Mouse (Mus musculus) stomach, embryonic 15.5 days (tissue): ENCODE measurements around the gene Mindy4. TPM values are rescaled to one million over a fixed set of nuclear protein-coding genes. Genes with fewer than 3 reads are reported as not detected.
A peak's percentile ranks its signal among the peaks of the same experiment; 100 is the strongest.

Source experiments
- ATAC-seq: fragments of 200-750 bp; cut with Nextera tagmentation; 2 replicates; pipeline ENCODE4 v1.8.0; 2017; ENCODE audit warnings: low read depth, moderate number of reproducible peaks, moderate TSS enrichment; ENCODE audit not compliant: insufficient read depth, low FRiP score
- H3K27ac ChIP-seq: fragments of 300-500 bp; sonication (generic); 2 replicates; pipeline ENCODE4 v1.5.1; 2015; ENCODE audit warnings: mild to moderate bottlenecking, inconsistent platforms
- H3K27me3 ChIP-seq: fragments of 300-500 bp; sonication (generic); replicated peaks from 2 replicates; pipeline ENCODE4 v1.6.1; 2015; ENCODE audit warnings: inconsistent platforms
- H3K36me3 ChIP-seq: fragments of 300-500 bp; sonication (generic); 2 replicates; pipeline ENCODE4 v1.6.1; 2015; ENCODE audit warnings: inconsistent platforms
- H3K4me1 ChIP-seq: fragments of 300-500 bp; sonication (generic); 2 replicates; pipeline ENCODE4 v1.6.1; 2015; ENCODE audit warnings: inconsistent platforms
- H3K4me2 ChIP-seq: fragments of 300-500 bp; sonication (generic); 2 replicates; pipeline ENCODE4 v1.6.1; 2015; ENCODE audit warnings: mild to moderate bottlenecking, inconsistent platforms
- H3K4me3 ChIP-seq: fragments of 300-500 bp; sonication (generic); replicated peaks from 2 replicates; pipeline ENCODE4 v1.5.1; 2015; ENCODE audit warnings: inconsistent platforms
- H3K9ac ChIP-seq: fragments of 300-500 bp; sonication (generic); 2 replicates; pipeline ENCODE4 v1.6.1; 2015; ENCODE audit warnings: inconsistent platforms
- H3K9me3 ChIP-seq: fragments of 300-500 bp; sonication (generic); 2 replicates; pipeline ENCODE4 v1.6.1; 2016; ENCODE audit warnings: inconsistent platforms
- WGBS: fragments of 180-500 bp; shearing (Covaris S2); methylation state at CpG from one replicate; pipeline ENCODE4 v1.1.7; 2015; 5-methylcytosine and 5-hydroxymethylcytosine counted together
- polyA plus RNA-seq: library from polyadenylated mRNA; unstranded; fragments of >200 nt; fragmentation: Nextera tagmentation; extraction: Ambion mirVana; gene quantifications from 2 replicates; pipeline ENCODE4 v1.2.1, GENCODE M21; 2015

Gene Mindy4
- polyA plus RNA-seq, 1 experiment from 2014 or later: 8.7 TPM

DNA sequence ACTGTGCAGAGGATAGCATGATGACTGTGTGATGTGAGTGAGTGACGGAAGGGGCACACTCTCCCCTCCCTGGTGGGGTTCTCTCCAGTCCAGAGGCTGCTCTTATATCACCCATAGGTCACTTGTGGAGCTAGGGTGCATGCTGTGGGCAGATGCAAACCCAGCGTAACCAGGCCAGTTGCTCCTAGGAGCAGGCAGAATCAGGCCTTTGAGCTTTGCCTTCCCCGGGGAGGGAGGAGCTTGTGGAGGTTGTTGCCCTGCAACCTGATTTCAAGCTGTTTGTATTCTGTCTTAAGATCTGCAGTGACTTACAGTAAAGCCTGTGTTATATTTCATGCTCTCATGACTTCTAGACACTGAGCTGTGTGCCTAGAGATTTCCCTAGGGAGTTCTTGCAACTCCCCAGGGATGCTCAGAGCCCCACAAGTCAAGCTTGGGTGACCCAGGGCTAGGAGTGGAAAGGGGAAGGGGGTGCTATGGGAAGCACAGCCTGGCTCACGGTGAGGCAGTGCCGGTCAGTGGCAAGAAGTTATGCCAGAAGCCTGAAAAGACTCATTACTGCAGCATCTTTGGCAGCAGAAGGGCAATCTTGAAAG, 84.9 kb downstream of the Mindy4 start:
- 81% methylated on average over 5 of the region's 5 CpGs for WGBS
- no peak overlapping the region for H3K9ac ChIP-seq
- no peak overlapping the region for H3K27ac ChIP-seq
- no peak overlapping the region for H3K4me2 ChIP-seq
- no peaks in the 10 kb centered on the region for H3K27me3 ChIP-seq
- no peaks in the 10 kb centered on the region for H3K4me1 ChIP-seq
- no peak overlapping the region for H3K4me3 ChIP-seq
- ATAC-seq: no peak
- H3K36me3 ChIP-seq: no peaks in the 10 kb centered on the region
- no peaks in the 10 kb centered on the region for H3K9me3 ChIP-seq

DNA sequence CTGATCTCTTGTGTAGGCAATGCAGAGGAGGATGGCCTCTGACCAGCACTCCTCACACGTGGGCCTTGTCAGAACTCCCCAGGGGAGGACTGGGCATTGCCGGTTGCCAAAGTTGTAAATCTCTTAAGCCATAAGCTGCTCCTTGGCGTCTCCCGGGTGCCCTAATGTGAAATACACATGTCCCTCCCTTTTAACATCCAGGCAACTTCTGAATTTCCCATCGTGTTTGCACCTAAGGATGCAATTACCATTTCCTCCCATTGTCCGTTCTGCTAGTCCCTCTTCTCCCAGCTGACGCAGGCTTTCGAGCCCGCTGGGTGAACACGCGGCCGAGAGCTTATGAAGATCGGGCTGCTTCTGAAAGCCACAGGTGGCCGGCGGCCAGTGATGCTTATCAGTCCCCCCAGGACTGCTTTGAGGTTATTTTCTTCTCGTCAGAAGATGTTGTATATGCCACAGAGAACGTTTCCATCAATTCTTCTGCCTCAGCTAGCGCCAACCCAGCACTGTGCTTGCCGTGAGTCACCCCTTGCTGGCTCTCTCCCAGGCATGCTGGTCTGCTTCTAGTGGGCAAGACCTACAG, 91.5 kb downstream of the Mindy4 start:
- WGBS: 58% methylated on average over 19 of the region's 19 CpGs
- no peak overlapping the region for H3K4me2 ChIP-seq
- no peaks in the 10 kb centered on the region for H3K27me3 ChIP-seq
- H3K9ac ChIP-seq: no peak overlapping the region
- H3K4me3 ChIP-seq: no peak overlapping the region
- no peaks in the 10 kb centered on the region; the same call in 1 of the 2 replicates for H3K36me3 ChIP-seq
- ATAC-seq: no peak
- H3K27ac ChIP-seq: no peak overlapping the region
- no peaks in the 10 kb centered on the region for H3K9me3 ChIP-seq
- no peaks in the 10 kb centered on the region for H3K4me1 ChIP-seq

DNA sequence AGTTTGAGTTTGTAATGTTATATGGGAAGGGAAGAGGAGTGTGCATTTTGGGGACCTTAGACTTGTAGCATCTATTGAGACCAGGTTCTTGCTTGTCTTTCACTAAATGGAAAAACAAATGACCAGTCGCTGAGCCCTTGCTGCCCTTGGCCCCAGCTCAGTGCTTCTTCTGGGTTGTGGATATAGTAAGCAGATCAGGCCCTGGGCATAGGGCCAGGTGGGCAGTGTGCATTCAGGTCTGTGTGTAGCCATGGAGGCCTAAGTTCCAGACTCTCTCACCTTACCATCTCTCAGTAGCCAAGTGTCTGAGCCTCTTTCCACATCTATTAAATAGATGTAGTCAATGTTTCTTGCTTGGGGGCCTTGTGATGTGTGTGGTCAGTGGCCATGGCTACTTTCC, 92.1 kb downstream of the Mindy4 start:
- no peak overlapping the region for H3K4me2 ChIP-seq
- H3K4me3 ChIP-seq: no peak overlapping the region
- no peaks in the 10 kb centered on the region; the same call in 1 of the 2 replicates for H3K36me3 ChIP-seq
- no peaks in the 10 kb centered on the region for H3K9me3 ChIP-seq
- 77% methylated on average over 1 of the region's 1 CpGs for WGBS
- ATAC-seq: no peak
- H3K4me1 ChIP-seq: no peaks in the 10 kb centered on the region
- H3K27ac ChIP-seq: no peak overlapping the region
- H3K27me3 ChIP-seq: no peaks in the 10 kb centered on the region
- H3K9ac ChIP-seq: no peak overlapping the region

DNA sequence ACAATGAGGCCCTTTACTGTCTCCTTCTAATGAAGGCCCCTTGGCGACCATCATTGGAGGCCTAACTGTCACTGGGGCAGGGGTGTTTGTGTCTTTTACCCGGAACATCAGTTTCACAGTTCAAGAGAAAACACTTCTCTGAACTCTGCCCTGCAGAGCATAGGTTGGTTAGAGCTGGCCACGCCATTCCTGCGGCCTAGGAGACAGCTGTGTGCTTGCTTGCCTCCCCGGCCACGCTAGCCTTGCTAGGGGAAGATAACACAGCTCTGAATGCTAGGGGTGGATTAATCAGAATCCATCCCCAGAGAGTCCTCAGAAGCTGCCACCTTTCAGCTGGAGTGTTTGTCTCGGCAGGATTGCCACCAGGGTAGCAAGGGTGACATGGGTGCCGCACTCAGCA, 96.3 kb downstream of the Mindy4 start:
- H3K9ac ChIP-seq: no peak overlapping the region
- H3K9me3 ChIP-seq: no peaks in the 10 kb centered on the region
- no peaks in the 10 kb centered on the region; the same call in 1 of the 2 replicates for H3K36me3 ChIP-seq
- no peak for ATAC-seq
- 76% methylated on average over 8 of the region's 8 CpGs for WGBS
- H3K4me2 ChIP-seq: no peak overlapping the region
- H3K4me3 ChIP-seq: no peak overlapping the region
- H3K4me1 ChIP-seq: no peaks in the 10 kb centered on the region
- H3K27me3 ChIP-seq: no peaks in the 10 kb centered on the region
- no peak overlapping the region for H3K27ac ChIP-seq

DNA sequence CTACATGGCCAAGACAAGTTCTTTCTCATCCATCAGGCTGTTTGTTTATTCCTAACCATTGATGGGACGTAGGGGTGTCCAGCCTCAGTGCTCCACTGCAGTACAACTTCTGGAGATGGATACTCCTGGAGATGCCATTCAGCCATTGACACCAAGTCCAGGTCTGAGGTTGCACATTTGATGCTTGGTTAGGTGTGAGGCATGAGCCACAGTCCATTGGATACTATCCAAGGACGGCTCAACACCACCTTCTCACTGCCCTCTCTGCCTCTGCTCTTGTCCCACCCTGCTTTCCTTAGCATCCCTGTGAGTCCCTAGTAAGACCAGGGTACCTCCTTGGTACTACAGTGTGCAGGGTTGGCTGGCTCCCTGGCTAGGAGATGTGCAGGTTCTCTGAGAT, 96.7 kb downstream of the Mindy4 start:
- WGBS: 82% methylated on average over 2 of the region's 2 CpGs

DNA sequence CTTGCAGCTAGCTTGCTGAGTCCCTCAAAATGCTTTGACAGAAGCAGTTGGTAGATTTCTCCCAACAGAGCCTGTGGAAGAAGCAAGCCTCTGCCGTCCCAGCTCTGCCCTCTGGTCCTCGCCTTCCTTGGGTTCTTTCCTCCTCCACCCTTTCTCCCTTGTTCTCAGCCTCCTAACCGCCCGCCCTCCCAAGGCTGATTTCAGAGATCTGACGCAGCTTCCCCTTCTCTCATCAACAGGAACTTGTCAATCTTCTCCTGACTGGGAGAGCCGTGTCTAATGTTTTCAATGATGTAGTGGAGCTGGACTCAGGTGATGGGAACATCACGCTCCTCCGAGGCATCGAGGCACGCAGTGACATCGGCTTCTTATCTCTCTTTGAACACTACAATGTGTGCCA, 97.5 kb downstream of the Mindy4 start:
- no peaks in the 10 kb centered on the region for H3K27me3 ChIP-seq
- no peaks in the 10 kb centered on the region; the same call in 1 of the 2 replicates for H3K36me3 ChIP-seq
- WGBS: 76% methylated on average over 11 of the region's 11 CpGs
- H3K4me2 ChIP-seq: no peak overlapping the region
- no peak overlapping the region for H3K27ac ChIP-seq
- no peak overlapping the region for H3K9ac ChIP-seq
- H3K4me3 ChIP-seq: no peak overlapping the region
- H3K9me3 ChIP-seq: no peaks in the 10 kb centered on the region
- no peaks in the 10 kb centered on the region for H3K4me1 ChIP-seq
- ATAC-seq: no peak

More for the DNA sequence above, 96.7 kb downstream of the Mindy4 start:
- no peaks in the 10 kb centered on the region for H3K4me1 ChIP-seq
- no peak overlapping the region for H3K4me3 ChIP-seq
- H3K27me3 ChIP-seq: no peaks in the 10 kb centered on the region
- no peak overlapping the region for H3K4me2 ChIP-seq
- H3K9me3 ChIP-seq: no peaks in the 10 kb centered on the region
- H3K36me3 ChIP-seq: no peaks in the 10 kb centered on the region; the same call in 1 of the 2 replicates
- H3K9ac ChIP-seq: no peak overlapping the region
- ATAC-seq: no peak
- H3K27ac ChIP-seq: no peak overlapping the region

DNA sequence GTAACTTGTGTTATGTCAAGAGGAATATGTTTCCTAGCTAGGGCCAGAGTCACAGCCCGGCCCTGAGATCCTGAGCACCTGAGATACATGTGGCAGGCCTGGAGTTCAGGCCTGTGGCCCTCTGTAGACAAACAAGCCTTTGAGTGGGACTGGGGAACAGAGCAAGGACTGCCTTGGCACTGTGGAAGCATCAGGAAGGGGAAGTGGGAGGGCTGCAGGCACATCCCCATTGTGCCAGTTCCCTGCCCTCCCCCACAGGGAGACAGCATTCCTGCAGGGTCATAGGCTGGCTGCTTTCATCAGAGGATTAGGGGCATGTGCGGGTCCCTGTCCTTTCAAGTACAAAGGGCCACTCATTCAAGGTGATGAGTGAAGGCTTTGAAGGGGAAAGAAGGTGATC, 107.0 kb downstream of the Mindy4 start:
- H3K4me2 ChIP-seq: no peak overlapping the region

DNA sequence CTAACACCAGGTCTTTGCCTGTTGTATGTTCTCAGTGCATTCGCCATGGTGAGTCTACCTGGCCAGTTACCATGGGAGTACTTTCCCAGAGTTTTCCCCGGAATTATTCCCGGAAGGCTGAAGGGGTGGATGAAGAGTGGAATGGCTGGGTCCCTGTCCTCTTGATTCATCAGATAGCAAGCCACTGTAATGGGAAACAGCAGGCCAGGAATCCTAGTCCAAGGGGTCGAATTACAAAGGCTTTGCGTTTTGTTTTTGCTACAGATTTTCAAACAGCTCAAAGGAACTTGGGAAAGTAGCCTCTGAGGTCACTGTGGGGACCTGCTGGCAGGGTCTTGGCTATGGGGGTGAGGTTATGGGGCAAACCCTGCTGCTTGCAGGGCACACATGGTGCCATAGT, 108.8 kb downstream of the Mindy4 start:
- no peak for ATAC-seq
- no peaks in the 10 kb centered on the region for H3K9me3 ChIP-seq
- H3K4me3 ChIP-seq: no peak overlapping the region
- H3K36me3 ChIP-seq: no peaks in the 10 kb centered on the region
- no peaks in the 10 kb centered on the region for H3K27me3 ChIP-seq
- 57% methylated on average over 5 of the region's 5 CpGs for WGBS
- H3K27ac ChIP-seq: no peak overlapping the region
- no peak overlapping the region for H3K9ac ChIP-seq
- no peak overlapping the region for H3K4me2 ChIP-seq
- no peaks in the 10 kb centered on the region for H3K4me1 ChIP-seq

More for the DNA sequence above, 107.0 kb downstream of the Mindy4 start:
- Histone ChIP-seq H3K27me3 (no peaks in the 10 kb centered on the region), H3K36me3 (no peaks in the 10 kb centered on the region), H3K4me1 (no peaks in the 10 kb centered on the region), H3K4me3 (no peak overlapping the region), H3K9ac (no peak overlapping the region), H3K27ac (no peak overlapping the region), H3K9me3 (no peaks in the 10 kb centered on the region)
- WGBS: 58% methylated on average over 2 of the region's 2 CpGs
- no peak for ATAC-seq

DNA sequence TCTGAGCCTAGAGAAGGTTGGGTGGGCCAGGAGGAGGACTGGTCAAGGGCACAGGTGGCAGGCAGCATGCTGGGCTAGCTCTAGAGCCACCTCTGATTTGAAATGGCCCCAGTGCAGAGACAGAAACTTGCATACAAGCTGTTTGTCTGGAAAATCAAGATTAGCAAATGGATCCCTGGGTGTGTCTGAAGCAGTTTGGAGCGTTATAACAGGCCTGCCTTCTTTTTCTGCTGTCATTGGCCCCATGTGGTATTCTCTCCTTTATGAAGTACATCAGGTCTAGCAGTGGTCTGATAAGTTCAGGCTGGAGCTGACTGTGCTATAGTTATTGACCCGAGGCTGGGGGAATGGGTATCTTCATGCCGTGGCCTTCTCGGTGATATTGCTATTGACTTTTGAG, 110.7 kb downstream of the Mindy4 start:
- H3K36me3 ChIP-seq: no peaks in the 10 kb centered on the region
- no peaks in the 10 kb centered on the region for H3K9me3 ChIP-seq
- ATAC-seq: peak; percentile 16; the same call in 1 of the 2 replicates
- no peak overlapping the region for H3K4me2 ChIP-seq
- H3K27ac ChIP-seq: no peak overlapping the region
- 78% methylated on average over 4 of the region's 4 CpGs for WGBS
- H3K4me3 ChIP-seq: no peak overlapping the region
- no peak overlapping the region for H3K9ac ChIP-seq
- no peaks in the 10 kb centered on the region for H3K4me1 ChIP-seq
- no peaks in the 10 kb centered on the region for H3K27me3 ChIP-seq

DNA sequence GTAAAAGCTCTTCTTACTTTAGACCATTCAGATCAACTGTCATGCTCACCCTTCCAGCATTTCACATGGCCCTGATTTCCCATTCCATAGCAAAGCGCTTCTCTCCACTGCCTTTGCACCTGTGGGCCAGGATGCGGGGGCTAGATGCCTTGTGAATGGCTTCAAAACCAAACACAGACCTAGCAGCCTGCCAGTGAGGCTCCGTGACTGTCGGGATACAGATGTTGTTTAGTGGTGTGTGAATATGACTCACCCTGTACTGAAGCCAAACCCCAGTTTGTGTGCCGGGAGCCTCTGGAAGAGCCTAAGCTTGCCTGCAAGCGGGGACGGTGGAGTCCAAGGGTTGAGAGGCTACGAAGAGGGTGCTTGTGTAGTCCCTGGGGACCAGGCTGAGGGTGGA, 111.4 kb downstream of the Mindy4 start:
- Histone ChIP-seq H3K27ac (no peak overlapping the region), H3K36me3 (no peaks in the 10 kb centered on the region), H3K9me3 (no peaks in the 10 kb centered on the region), H3K4me2 (no peak overlapping the region), H3K27me3 (no peaks in the 10 kb centered on the region), H3K4me1 (peaks cover 3% of the 10 kb centered on the region; the same call in 1 of the 2 replicates), H3K4me3 (no peak overlapping the region), H3K9ac (no peak overlapping the region)
- 68% methylated on average over 8 of the region's 8 CpGs for WGBS
- no peak for ATAC-seq

DNA sequence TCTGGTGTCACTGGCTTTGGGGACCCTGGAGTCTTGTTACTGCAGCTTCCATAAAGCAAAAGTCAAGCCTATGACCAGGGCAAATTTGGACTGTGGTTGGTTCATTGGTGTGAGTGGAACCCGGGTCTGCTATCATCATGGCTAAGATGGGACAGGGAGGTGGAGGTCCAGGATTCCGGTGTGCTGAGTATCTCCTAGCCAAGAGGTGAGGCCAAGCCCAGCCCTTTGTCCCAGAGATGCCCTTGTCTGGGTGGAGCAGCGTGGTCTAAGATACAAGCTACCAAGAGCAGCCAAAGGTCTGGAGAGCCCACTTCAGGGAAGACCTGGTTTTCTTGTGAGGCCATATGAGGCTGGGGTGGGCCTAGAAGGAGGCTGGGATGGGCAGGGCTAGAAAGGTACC, 115.4 kb downstream of the Mindy4 start:
- ATAC-seq: no peak
- Histone ChIP-seq H3K4me1 (peaks cover 14% of the 10 kb centered on the region; the same call in 1 of the 2 replicates), H3K36me3 (no peaks in the 10 kb centered on the region), H3K9ac (no peak overlapping the region), H3K27me3 (no peaks in the 10 kb centered on the region), H3K27ac (no peak overlapping the region), H3K4me2 (no peak overlapping the region), H3K9me3 (no peaks in the 10 kb centered on the region), H3K4me3 (no peak overlapping the region)
- WGBS: 88% methylated on average over 3 of the region's 3 CpGs

DNA sequence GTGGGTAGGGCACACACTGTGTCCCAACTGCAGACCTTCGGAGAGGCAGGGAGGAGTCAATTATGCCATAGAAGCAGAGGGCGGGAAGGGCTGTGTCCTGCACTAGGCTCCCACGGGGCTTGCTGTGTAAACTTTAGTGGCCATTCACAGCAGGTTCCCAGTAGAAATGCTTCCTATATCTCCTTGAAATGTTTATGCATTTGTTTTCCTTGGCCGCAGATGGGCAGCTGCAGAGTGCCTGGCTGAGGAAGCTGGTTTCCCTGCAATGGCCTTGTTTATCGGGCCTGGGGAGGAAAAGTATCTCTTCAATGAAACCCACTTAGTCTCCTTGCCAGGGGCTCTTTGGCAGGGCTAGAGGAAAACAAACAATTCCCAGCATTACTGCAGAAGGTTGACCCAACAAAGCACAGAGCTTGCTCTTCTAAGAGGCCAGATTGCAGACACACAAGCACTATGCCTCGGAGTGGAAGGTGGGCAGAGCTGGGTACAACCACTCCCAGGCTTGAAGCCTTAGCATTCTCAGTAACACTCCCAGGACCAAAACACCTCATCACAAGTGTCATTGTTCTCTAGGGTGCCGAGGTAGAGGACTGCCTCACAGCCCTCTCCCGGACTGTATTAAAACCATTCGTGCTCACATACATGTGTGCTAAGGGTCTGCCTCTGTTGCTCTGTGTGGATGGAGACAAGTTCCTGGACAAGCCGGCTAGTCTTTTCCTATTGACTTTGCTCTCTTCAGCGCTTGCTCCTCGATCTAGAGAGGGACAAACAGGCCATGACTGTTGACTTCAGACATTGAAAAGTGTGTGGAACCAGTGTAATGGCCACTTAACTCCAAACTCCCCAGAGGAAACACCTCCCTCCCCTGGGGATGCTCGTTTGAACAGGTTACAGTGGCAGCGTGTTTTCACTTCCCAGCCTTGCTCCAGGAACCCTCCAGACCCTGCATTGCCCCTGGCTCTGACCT, 116.7 kb downstream of the Mindy4 start:
- H3K4me3 ChIP-seq: no peak overlapping the region
- no peak overlapping the region for H3K4me2 ChIP-seq
- H3K4me1 ChIP-seq: peaks cover 16% of the 10 kb centered on the region; the same call in 1 of the 2 replicates
- no peak overlapping the region for H3K9ac ChIP-seq
- no peak for ATAC-seq
- 61% methylated on average over 14 of the region's 14 CpGs for WGBS
- H3K27me3 ChIP-seq: no peaks in the 10 kb centered on the region
- H3K9me3 ChIP-seq: no peaks in the 10 kb centered on the region
- peak overlapping the region; percentile 35 for H3K27ac ChIP-seq
- no peaks in the 10 kb centered on the region for H3K36me3 ChIP-seq
